Mouse (Mus musculus): ENCODE data around the gene Mobp. TPM values are rescaled to one million over a fixed set of nuclear protein-coding genes. Genes with fewer than 3 reads are reported as not detected.

The Mobp gene
- polyA plus RNA-seq, 1 experiment from 2014 or later = not detected

DNA sequence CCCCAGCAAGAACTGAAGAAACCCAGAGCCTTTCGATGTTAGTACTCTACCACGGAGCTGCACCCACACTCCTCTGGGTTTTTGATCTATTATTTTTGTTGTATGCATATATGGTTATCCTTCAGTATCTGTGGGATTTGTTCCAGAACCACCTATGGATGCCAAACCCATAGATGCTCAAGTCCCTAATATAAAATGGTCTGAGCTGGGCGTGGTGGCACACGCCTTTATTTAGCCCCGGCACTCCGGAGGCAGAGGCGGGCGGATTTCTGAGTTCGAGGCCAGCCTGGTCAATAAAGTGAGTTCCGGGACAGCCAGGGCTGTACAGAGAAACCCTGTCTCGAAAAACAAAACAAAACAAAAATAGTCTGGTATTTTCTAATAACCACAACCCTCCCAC is 22.6 kb upstream of the Mobp start:
- H3K36me3 ChIP-seq (ENCODE audit: insufficient read depth) = peaks cover 54% of the 10 kb centered on the region
- H3K4me2 ChIP-seq = peak overlapping the region; percentile 66
- WGBS = 52% methylated on average over 11 of the region's 11 CpGs
- ATAC-seq (ENCODE audit: insufficient read depth) = no peak; the same call in 1 of the 2 replicates
- no peaks in the 10 kb centered on the region for H3K9me3 ChIP-seq (ENCODE audit: low read depth, low read length)
- no peaks in the 10 kb centered on the region for H3K27me3 ChIP-seq (ENCODE audit: insufficient read depth, low read length)
- peak overlapping the region; percentile 58 for H3K9ac ChIP-seq
- peak overlapping the region; percentile 88 for H3K27ac ChIP-seq (ENCODE audit: low read depth)
- TF ChIP-seq CTCF (IDR thresholded peaks at IDR 0.05; ENCODE audit: low read depth) = no peak
- H3K4me3 ChIP-seq (ENCODE audit: low read depth, low read length) = peak overlapping the region; percentile 100
- DNase-seq = peak; percentile 26
- H3K4me1 ChIP-seq (ENCODE audit: insufficient read depth) = peaks cover 3% of the 10 kb centered on the region; the same call in 1 of the 2 replicates

GRCm38 (mm10) chr9:120127538-120128251 is 21.8 kb upstream of the Mobp start, which contains the start of gene Rpsa:
TSS of gene Rpsa (plus strand) at chr9:120127689.
- H3K4me1 ChIP-seq (ENCODE audit: insufficient read depth) = peaks cover 3% of the 10 kb centered on the region; the same call in 1 of the 2 replicates
- no peak for TF ChIP-seq CTCF (IDR thresholded peaks at IDR 0.05; ENCODE audit: low read depth)
- H3K27ac ChIP-seq (ENCODE audit: low read depth) = peak within 1 kb of the TSS; percentile 93
- H3K36me3 ChIP-seq (ENCODE audit: insufficient read depth) = peaks cover 56% of the 10 kb centered on the region
- no peaks in the 10 kb centered on the region for H3K9me3 ChIP-seq (ENCODE audit: low read depth, low read length)
- H3K4me3 ChIP-seq (ENCODE audit: low read depth, low read length) = peak within 1 kb of the TSS; percentile 100
- H3K4me2 ChIP-seq = peak within 1 kb of the TSS; percentile 93
- peak; percentile 99 for DNase-seq
- ATAC-seq (ENCODE audit: insufficient read depth) = peak; percentile 96
- peak within 1 kb of the TSS; percentile 100 for H3K9ac ChIP-seq
- H3K27me3 ChIP-seq (ENCODE audit: insufficient read depth, low read length) = no peaks in the 10 kb centered on the region
- WGBS = under 1% methylated on average over 72 of the region's 72 CpGs

DNA sequence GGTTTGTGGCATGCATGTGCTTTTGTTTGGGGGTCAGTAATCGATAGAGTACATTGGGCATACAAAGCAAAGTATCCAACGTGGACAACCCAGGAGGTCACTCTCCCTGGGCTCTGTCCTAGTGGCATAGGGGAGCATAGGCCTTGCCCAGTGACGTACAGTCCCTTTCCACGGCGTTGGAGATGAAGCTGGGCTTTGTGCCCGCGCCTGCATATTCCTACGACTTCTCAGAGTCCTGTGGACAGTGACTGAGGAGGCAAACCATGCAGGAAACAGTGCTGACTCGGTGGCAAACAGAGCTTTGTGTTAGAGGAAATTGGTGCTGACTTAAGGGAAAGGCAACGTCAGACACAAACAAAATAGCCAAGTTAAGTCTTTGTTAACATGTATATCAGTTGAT is 20.2 kb upstream of the Mobp start:
- peaks cover 49% of the 10 kb centered on the region for H3K36me3 ChIP-seq (ENCODE audit: insufficient read depth)
- WGBS = 57% methylated on average over 10 of the region's 10 CpGs
- ATAC-seq (ENCODE audit: insufficient read depth) (no peak), DNase-seq (no peak)
- no peaks in the 10 kb centered on the region for H3K27me3 ChIP-seq (ENCODE audit: insufficient read depth, low read length)
- no peak overlapping the region for H3K27ac ChIP-seq (ENCODE audit: low read depth)
- no peaks in the 10 kb centered on the region for H3K9me3 ChIP-seq (ENCODE audit: low read depth, low read length)
- H3K4me1 ChIP-seq (ENCODE audit: insufficient read depth) = peaks cover 3% of the 10 kb centered on the region; the same call in 1 of the 2 replicates
- peak overlapping the region; percentile 100 for H3K9ac ChIP-seq
- peak overlapping the region; percentile 93 for H3K4me2 ChIP-seq
- H3K4me3 ChIP-seq (ENCODE audit: low read depth, low read length) = peak overlapping the region; percentile 100
- no peak for TF ChIP-seq CTCF (IDR thresholded peaks at IDR 0.05; ENCODE audit: low read depth)

GRCm38 (mm10) chr9:120131784-120132288 is 17.7 kb upstream of the Mobp start:
- TF ChIP-seq CTCF (IDR thresholded peaks at IDR 0.05; ENCODE audit: low read depth) = no peak

GRCm38 (mm10) chr9:120132980-120133754 is 16.3 kb upstream of the Mobp start:
- Histone ChIP-seq H3K9ac (no peak overlapping the region), H3K4me3 (ENCODE audit: low read depth, low read length) (no peak overlapping the region), H3K27me3 (ENCODE audit: insufficient read depth, low read length) (no peaks in the 10 kb centered on the region), H3K9me3 (ENCODE audit: low read depth, low read length) (no peaks in the 10 kb centered on the region), H3K4me2 (no peak overlapping the region), H3K4me1 (ENCODE audit: insufficient read depth) (peaks cover 3% of the 10 kb centered on the region; the same call in 1 of the 2 replicates), H3K36me3 (ENCODE audit: insufficient read depth) (peaks cover 49% of the 10 kb centered on the region), H3K27ac (ENCODE audit: low read depth) (no peak overlapping the region)
- no peak for TF ChIP-seq CTCF (IDR thresholded peaks at IDR 0.05; ENCODE audit: low read depth)
- WGBS = 24% methylated on average over 8 of the region's 8 CpGs
- ATAC-seq (ENCODE audit: insufficient read depth) = peak; percentile 35; the same call in 1 of the 2 replicates
- DNase-seq = peak; percentile 40

More at GRCm38 (mm10) chr9:120131784-120132288, 17.7 kb upstream of the Mobp start:
- ATAC-seq (ENCODE audit: insufficient read depth) = no peak
- no peaks in the 10 kb centered on the region for H3K9me3 ChIP-seq (ENCODE audit: low read depth, low read length)
- H3K9ac ChIP-seq = no peak overlapping the region
- 87% methylated on average over 3 of the region's 3 CpGs for WGBS
- H3K4me2 ChIP-seq = no peak overlapping the region
- no peaks in the 10 kb centered on the region for H3K27me3 ChIP-seq (ENCODE audit: insufficient read depth, low read length)
- H3K36me3 ChIP-seq (ENCODE audit: insufficient read depth) = peaks cover 49% of the 10 kb centered on the region
- DNase-seq = no peak
- no peak overlapping the region for H3K27ac ChIP-seq (ENCODE audit: low read depth)
- H3K4me1 ChIP-seq (ENCODE audit: insufficient read depth) = peaks cover 3% of the 10 kb centered on the region; the same call in 1 of the 2 replicates
- no peak overlapping the region for H3K4me3 ChIP-seq (ENCODE audit: low read depth, low read length)

GRCm38 (mm10) chr9:120133755-120134475 is 15.6 kb upstream of the Mobp start:
- Histone ChIP-seq H3K9ac (no peak overlapping the region), H3K4me3 (ENCODE audit: low read depth, low read length) (no peak overlapping the region)
- no peak for DNase-seq

More at GRCm38 (mm10) chr9:120133755-120134475, 15.6 kb upstream of the Mobp start:
- no peak overlapping the region for H3K4me2 ChIP-seq
- H3K36me3 ChIP-seq (ENCODE audit: insufficient read depth) = peaks cover 42% of the 10 kb centered on the region
- H3K9me3 ChIP-seq (ENCODE audit: low read depth, low read length) = no peaks in the 10 kb centered on the region
- H3K27ac ChIP-seq (ENCODE audit: low read depth) = no peak overlapping the region
- no peak for ATAC-seq (ENCODE audit: insufficient read depth)
- no peaks in the 10 kb centered on the region; the same call in 1 of the 2 replicates for H3K4me1 ChIP-seq (ENCODE audit: insufficient read depth)
- 34% methylated on average over 6 of the region's 6 CpGs for whole genome bisulfite sequencing
- H3K27me3 ChIP-seq (ENCODE audit: insufficient read depth, low read length) = no peaks in the 10 kb centered on the region
- no peak for TF ChIP-seq CTCF (IDR thresholded peaks at IDR 0.05; ENCODE audit: low read depth)

All from lung, embryonic 14.5 days (tissue).